Mouse (Mus musculus) kidney, embryonic 16.5 days (tissue): ENCODE measurements around the gene Palld. TPM values are rescaled to one million over a fixed set of nuclear protein-coding genes. Genes with fewer than 3 reads are reported as not detected.

Experiments used
- ATAC-seq: fragments of 200-750 bp; cut with Nextera tagmentation; 2 replicates; pipeline ENCODE4 v1.8.0; 2017; ENCODE audit warnings: moderate TSS enrichment; ENCODE audit not compliant: low FRiP score, low TSS enrichment
- H3K27ac ChIP-seq: fragments of 300-500 bp; sonication (generic); 2 replicates; pipeline ENCODE4 v1.5.1; 2014; ENCODE audit warnings: low read length
- H3K27me3 ChIP-seq: fragments of 300-500 bp; sonication (generic); 2 replicates; pipeline ENCODE4 v1.6.1; 2014; ENCODE audit warnings: low read length, control low read depth, mixed read lengths; ENCODE audit not compliant: insufficient read depth
- H3K36me3 ChIP-seq: fragments of 300-500 bp; sonication (generic); 2 replicates; pipeline ENCODE4 v1.6.1; 2014; ENCODE audit warnings: low read length, control low read depth, mixed read lengths; ENCODE audit not compliant: insufficient read depth
- H3K4me1 ChIP-seq: fragments of 300-500 bp; sonication (generic); 2 replicates; pipeline ENCODE4 v1.6.1; 2014; ENCODE audit warnings: low read length, control low read depth, mixed read lengths; ENCODE audit not compliant: insufficient read depth
- H3K4me2 ChIP-seq: fragments of 300-500 bp; sonication (generic); replicated peaks from 2 replicates; pipeline ENCODE4 v1.6.1; 2014; ENCODE audit warnings: low read depth, low read length
- H3K4me3 ChIP-seq: fragments of 300-500 bp; sonication (generic); 2 replicates; pipeline ENCODE4 v1.5.1; 2014; ENCODE audit warnings: mild to moderate bottlenecking, low read length
- H3K9ac ChIP-seq: fragments of 300-500 bp; sonication (generic); replicated peaks from 2 replicates; pipeline ENCODE4 v1.6.1; 2014; ENCODE audit warnings: low read length
- H3K9me3 ChIP-seq: fragments of 300-500 bp; sonication (generic); 2 replicates; pipeline ENCODE4 v1.6.1; 2016; ENCODE audit warnings: low read length, control low read depth
- WGBS: fragments of 180-500 bp; shearing (Covaris S2); extraction: QIAGEN DNeasy Blood & Tissue Kit; methylation state at CpG from one replicate; pipeline ENCODE4 v1.1.7; 2014; 5-methylcytosine and 5-hydroxymethylcytosine counted together
- polyA plus RNA-seq: library from polyadenylated mRNA; unstranded; fragments of >200 nt; fragmentation: Nextera tagmentation; extraction: Ambion mirVana; gene quantifications from 2 replicates; pipeline ENCODE4 v1.2.1, GENCODE M21; 2015

Palld gene
- polyA plus RNA-seq, 1 experiment from 2014 or later, result 71.8 TPM

GRCm38 (mm10) chr8:61615711-61616697 is 286.5 kb downstream of the Palld start:
- H3K9ac ChIP-seq, result no peak overlapping the region
- H3K27me3 ChIP-seq, result no peaks in the 10 kb centered on the region
- no peak overlapping the region for H3K4me3 ChIP-seq
- no peaks in the 10 kb centered on the region for H3K36me3 ChIP-seq
- H3K4me1 ChIP-seq, result 0 out of 2 replicates have a peak, but pooled peaks cover 6% of the 10 kb centered on the region
- H3K9me3 ChIP-seq, result no peaks in the 10 kb centered on the region
- 72% methylated on average over 9 of the region's 9 CpGs for WGBS
- no peak for ATAC-seq
- no peak overlapping the region for H3K27ac ChIP-seq
- no peak overlapping the region for H3K4me2 ChIP-seq

GRCm38 (mm10) chr8:61611741-61612140 is 290.7 kb downstream of the Palld start:
- Histone ChIP-seq H3K9ac (no peak overlapping the region), H3K27me3 (no peaks in the 10 kb centered on the region), H3K36me3 (no peaks in the 10 kb centered on the region), H3K4me1 (peaks cover 10% of the 10 kb centered on the region; the same call in 1 of the 2 replicates), H3K4me2 (no peak overlapping the region), H3K27ac (0 out of 2 replicates have a peak overlapping the region, but pooled peaks have one; percentile 34), H3K4me3 (no peak overlapping the region), H3K9me3 (no peaks in the 10 kb centered on the region)
- ATAC-seq, result no peak
- WGBS, result 77% methylated on average over 6 of the region's 6 CpGs

- Histone ChIP-seq H3K27ac (no peak overlapping the region), H3K4me1 (peaks cover 13% of the 10 kb centered on the region; the same call in 1 of the 2 replicates), H3K9me3 (no peaks in the 10 kb centered on the region), H3K36me3 (no peaks in the 10 kb centered on the region), H3K9ac (no peak overlapping the region), H3K27me3 (no peaks in the 10 kb centered on the region), H3K4me2 (no peak overlapping the region), H3K4me3 (no peak overlapping the region)
- ATAC-seq, result no peak
- WGBS, result 77% methylated on average over 7 of the region's 7 CpGs
Observed at GRCm38 (mm10) chr8:61611077-61611476, 291.4 kb downstream of the Palld start.

GRCm38 (mm10) chr8:61610546-61610945 is 291.9 kb downstream of the Palld start:
- Histone ChIP-seq H3K27ac (no peak overlapping the region), H3K9me3 (no peaks in the 10 kb centered on the region)

GRCm38 (mm10) chr8:61607463-61607813 is 295.1 kb downstream of the Palld start:
- no peak for ATAC-seq
- Histone ChIP-seq H3K4me3 (no peak overlapping the region), H3K9me3 (no peaks in the 10 kb centered on the region), H3K9ac (no peak overlapping the region), H3K27ac (peak overlapping the region; percentile 87), H3K4me2 (no peak overlapping the region), H3K4me1 (peaks cover 13% of the 10 kb centered on the region; the same call in 1 of the 2 replicates), H3K36me3 (no peaks in the 10 kb centered on the region), H3K27me3 (no peaks in the 10 kb centered on the region)
- 36% methylated on average over 6 of the region's 6 CpGs for WGBS

More at GRCm38 (mm10) chr8:61610546-61610945, 291.9 kb downstream of the Palld start:
- ATAC-seq, result no peak
- Histone ChIP-seq H3K27me3 (no peaks in the 10 kb centered on the region), H3K36me3 (no peaks in the 10 kb centered on the region), H3K4me1 (peaks cover 13% of the 10 kb centered on the region; the same call in 1 of the 2 replicates), H3K4me3 (no peak overlapping the region), H3K4me2 (no peak overlapping the region), H3K9ac (no peak overlapping the region)
- WGBS, result 83% methylated on average over 5 of the region's 5 CpGs

- Histone ChIP-seq H3K36me3 (no peaks in the 10 kb centered on the region), H3K9me3 (no peaks in the 10 kb centered on the region), H3K4me2 (0 out of 2 replicates have a peak overlapping the region, but pooled peaks have one; percentile 18), H3K4me1 (peaks cover 13% of the 10 kb centered on the region; the same call in 1 of the 2 replicates), H3K9ac (no peak overlapping the region; the same call in 1 of the 2 replicates), H3K4me3 (no peak overlapping the region), H3K27me3 (no peaks in the 10 kb centered on the region), H3K27ac (peak overlapping the region; percentile 87)
- peak; percentile 82 for ATAC-seq
- WGBS, result 14% methylated on average over 8 of the region's 8 CpGs
Observed at GRCm38 (mm10) chr8:61606795-61607462, 295.6 kb downstream of the Palld start.

GRCm38 (mm10) chr8:61604871-61605270 is 297.6 kb downstream of the Palld start:
- 89% methylated on average over 2 of the region's 2 CpGs for WGBS
- Histone ChIP-seq H3K9ac (no peak overlapping the region), H3K9me3 (no peaks in the 10 kb centered on the region), H3K4me1 (peaks cover 11% of the 10 kb centered on the region; the same call in 1 of the 2 replicates), H3K4me3 (no peak overlapping the region), H3K4me2 (no peak overlapping the region), H3K36me3 (no peaks in the 10 kb centered on the region), H3K27me3 (no peaks in the 10 kb centered on the region), H3K27ac (no peak overlapping the region)
- no peak for ATAC-seq

- Histone ChIP-seq H3K9ac (no peak overlapping the region), H3K9me3 (no peaks in the 10 kb centered on the region), H3K4me2 (no peak overlapping the region), H3K36me3 (no peaks in the 10 kb centered on the region), H3K27me3 (no peaks in the 10 kb centered on the region), H3K27ac (no peak overlapping the region), H3K4me3 (no peak overlapping the region), H3K4me1 (no peaks in the 10 kb centered on the region)
- ATAC-seq, result no peak
- WGBS, result 43% methylated on average over 3 of the region's 3 CpGs
Observed at GRCm38 (mm10) chr8:61596889-61597288, 305.6 kb downstream of the Palld start.

GRCm38 (mm10) chr8:61591446-61591845 is 311.0 kb downstream of the Palld start:
- Histone ChIP-seq H3K27ac (peak overlapping the region; percentile 91; the same call in 1 of the 2 replicates), H3K27me3 (no peaks in the 10 kb centered on the region), H3K4me3 (peak overlapping the region; percentile 76), H3K9me3 (no peaks in the 10 kb centered on the region), H3K36me3 (no peaks in the 10 kb centered on the region), H3K4me2 (peak overlapping the region; percentile 73), H3K4me1 (peaks cover 5% of the 10 kb centered on the region; the same call in 1 of the 2 replicates), H3K9ac (peak overlapping the region; percentile 23; the same call in 1 of the 2 replicates)
- ATAC-seq, result peak; percentile 32
- WGBS, result 8% methylated on average over 8 of the region's 8 CpGs
